Mouse (Mus musculus): ENCODE measurements at regions not wholly inside any gene's neighbourhood (a gene's known extent, or its start where the extent isn't known, plus 50 kb on each side); places are given as distances from the start of the nearest gene placed in this dataset.

GRCm38 (mm10) chr10:118720630-118721029, 149.4 kb downstream of the Dyrk2 start:
- WGBS: 94% methylated on average over 1 of the region's 1 CpGs
- no peak for TF ChIP-seq POLR2A (IDR thresholded peaks at IDR 0.05; ENCODE audit: control insufficient read depth, extremely low read depth, insufficient read depth, low read length, poor library complexity)
- TF ChIP-seq CTCF (IDR thresholded peaks at IDR 0.05; ENCODE audit: borderline replicate concordance, control insufficient read depth, extremely low read depth, insufficient read depth, low read length, poor library complexity): no peak
- no peaks in the 10 kb centered on the region for H3K27me3 ChIP-seq (ENCODE audit: control insufficient read depth, insufficient read depth, low read length)
- DNase-seq: no peak
- no peak overlapping the region for H3K27ac ChIP-seq (ENCODE audit: control insufficient read depth, insufficient read depth, low read length)
- no peak overlapping the region for H3K4me3 ChIP-seq (ENCODE audit: control insufficient read depth, insufficient read depth, low read length)
- no peaks in the 10 kb centered on the region for H3K4me1 ChIP-seq (replicated peaks; ENCODE audit: control insufficient read depth, insufficient read depth, low read length)
- H3K36me3 ChIP-seq (ENCODE audit: control insufficient read depth, insufficient read depth, low read length): no peaks in the 10 kb centered on the region

GRCm38 (mm10) chr10:118722132-118722551, 147.9 kb downstream of the Dyrk2 start:
- TF ChIP-seq POLR2A (IDR thresholded peaks at IDR 0.05; ENCODE audit: control insufficient read depth, extremely low read depth, insufficient read depth, low read length, poor library complexity) (no peak), CTCF (IDR thresholded peaks at IDR 0.05; ENCODE audit: borderline replicate concordance, control insufficient read depth, extremely low read depth, insufficient read depth, low read length, poor library complexity) (no peak)
- DNase-seq: no peak

DNA sequence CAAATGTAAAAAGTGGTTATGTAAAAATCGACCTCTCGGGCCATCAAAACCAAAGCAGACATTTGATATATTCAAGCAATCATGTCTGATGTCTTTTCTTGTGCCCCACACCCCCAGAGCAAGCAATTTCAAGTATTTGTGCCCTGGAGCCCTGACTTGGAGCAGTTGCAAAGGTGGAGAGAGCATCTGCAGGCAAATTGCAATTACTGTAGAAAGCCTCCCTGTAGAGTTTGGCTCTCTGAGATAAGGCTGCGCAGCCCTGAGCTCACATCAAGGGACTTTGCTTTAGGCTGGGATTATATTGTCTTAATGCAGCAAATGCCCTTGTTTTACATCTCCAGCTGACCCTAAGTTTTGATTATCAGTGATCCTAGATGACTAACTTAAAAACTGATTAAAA, 147.3 kb downstream of the Dyrk2 start:
- no peak overlapping the region for H3K4me3 ChIP-seq (ENCODE audit: control insufficient read depth, insufficient read depth, low read length)
- H3K4me1 ChIP-seq (replicated peaks; ENCODE audit: control insufficient read depth, insufficient read depth, low read length): no peaks in the 10 kb centered on the region
- no peaks in the 10 kb centered on the region for H3K36me3 ChIP-seq (ENCODE audit: control insufficient read depth, insufficient read depth, low read length)
- no peak for DNase-seq
- TF ChIP-seq POLR2A (IDR thresholded peaks at IDR 0.05; ENCODE audit: control insufficient read depth, extremely low read depth, insufficient read depth, low read length, poor library complexity): no peak
- no peak for TF ChIP-seq CTCF (IDR thresholded peaks at IDR 0.05; ENCODE audit: borderline replicate concordance, control insufficient read depth, extremely low read depth, insufficient read depth, low read length, poor library complexity)
- no peak overlapping the region for H3K27ac ChIP-seq (ENCODE audit: control insufficient read depth, insufficient read depth, low read length)
- H3K27me3 ChIP-seq (ENCODE audit: control insufficient read depth, insufficient read depth, low read length): no peaks in the 10 kb centered on the region
- 89% methylated on average over 3 of the region's 3 CpGs for WGBS

More at GRCm38 (mm10) chr10:118722132-118722551, 147.9 kb downstream of the Dyrk2 start:
- no peaks in the 10 kb centered on the region for H3K4me1 ChIP-seq (replicated peaks; ENCODE audit: control insufficient read depth, insufficient read depth, low read length)
- H3K4me3 ChIP-seq (ENCODE audit: control insufficient read depth, insufficient read depth, low read length): no peak overlapping the region
- H3K36me3 ChIP-seq (ENCODE audit: control insufficient read depth, insufficient read depth, low read length): no peaks in the 10 kb centered on the region
- no peaks in the 10 kb centered on the region for H3K27me3 ChIP-seq (ENCODE audit: control insufficient read depth, insufficient read depth, low read length)
- WGBS: 88% methylated on average over 5 of the region's 5 CpGs
- no peak overlapping the region for H3K27ac ChIP-seq (ENCODE audit: control insufficient read depth, insufficient read depth, low read length)

GRCm38 (mm10) chr10:118736093-118736492, 133.9 kb downstream of the Dyrk2 start:
- 92% methylated on average over 4 of the region's 4 CpGs for WGBS

DNA sequence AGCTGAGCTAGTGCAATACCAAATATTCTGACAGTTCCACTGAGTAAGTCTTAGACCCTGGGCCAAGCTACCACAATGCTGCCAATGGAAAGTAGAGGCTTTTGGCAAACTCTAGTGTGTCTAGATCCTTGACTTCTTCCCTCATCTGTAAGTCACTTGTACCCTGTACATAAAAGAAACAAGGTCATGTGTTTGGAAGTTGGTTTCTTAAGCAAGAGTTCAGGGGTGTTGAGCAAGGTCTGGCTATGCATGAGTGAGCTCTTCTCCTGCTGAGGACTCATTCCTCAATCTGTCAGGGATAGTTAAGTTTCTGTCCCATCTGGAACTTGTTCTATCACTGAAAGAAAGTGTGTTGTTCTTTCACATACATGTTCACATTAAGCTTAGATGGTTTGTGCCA, 132.9 kb downstream of the Dyrk2 start:
- Histone ChIP-seq H3K27me3 (ENCODE audit: control insufficient read depth, insufficient read depth, low read length) (no peaks in the 10 kb centered on the region), H3K4me3 (ENCODE audit: control insufficient read depth, insufficient read depth, low read length) (no peak overlapping the region), H3K27ac (ENCODE audit: control insufficient read depth, insufficient read depth, low read length) (no peak overlapping the region), H3K36me3 (ENCODE audit: control insufficient read depth, insufficient read depth, low read length) (no peaks in the 10 kb centered on the region), H3K4me1 (replicated peaks; ENCODE audit: control insufficient read depth, insufficient read depth, low read length) (no peaks in the 10 kb centered on the region)
- no peak for DNase-seq
- TF ChIP-seq POLR2A (IDR thresholded peaks at IDR 0.05; ENCODE audit: control insufficient read depth, extremely low read depth, insufficient read depth, low read length, poor library complexity) (no peak), CTCF (IDR thresholded peaks at IDR 0.05; ENCODE audit: borderline replicate concordance, control insufficient read depth, extremely low read depth, insufficient read depth, low read length, poor library complexity) (no peak)

More at GRCm38 (mm10) chr10:118736093-118736492, 133.9 kb downstream of the Dyrk2 start:
- Histone ChIP-seq H3K36me3 (ENCODE audit: control insufficient read depth, insufficient read depth, low read length) (no peaks in the 10 kb centered on the region), H3K27me3 (ENCODE audit: control insufficient read depth, insufficient read depth, low read length) (no peaks in the 10 kb centered on the region), H3K27ac (ENCODE audit: control insufficient read depth, insufficient read depth, low read length) (no peak overlapping the region), H3K4me1 (replicated peaks; ENCODE audit: control insufficient read depth, insufficient read depth, low read length) (no peaks in the 10 kb centered on the region), H3K4me3 (ENCODE audit: control insufficient read depth, insufficient read depth, low read length) (no peak overlapping the region)
- no peak for DNase-seq
- TF ChIP-seq CTCF (IDR thresholded peaks at IDR 0.05; ENCODE audit: borderline replicate concordance, control insufficient read depth, extremely low read depth, insufficient read depth, low read length, poor library complexity): no peak
- TF ChIP-seq POLR2A (IDR thresholded peaks at IDR 0.05; ENCODE audit: control insufficient read depth, extremely low read depth, insufficient read depth, low read length, poor library complexity): no peak

GRCm38 (mm10) chr10:118739849-118740481, 130.0 kb downstream of the Dyrk2 start:
- H3K4me3 ChIP-seq (ENCODE audit: control insufficient read depth, insufficient read depth, low read length): no peak overlapping the region
- DNase-seq: no peak
- H3K27me3 ChIP-seq (ENCODE audit: control insufficient read depth, insufficient read depth, low read length): no peaks in the 10 kb centered on the region
- no peaks in the 10 kb centered on the region for H3K36me3 ChIP-seq (ENCODE audit: control insufficient read depth, insufficient read depth, low read length)
- H3K4me1 ChIP-seq (replicated peaks; ENCODE audit: control insufficient read depth, insufficient read depth, low read length): no peaks in the 10 kb centered on the region
- H3K27ac ChIP-seq (ENCODE audit: control insufficient read depth, insufficient read depth, low read length): no peak overlapping the region
- no peak for TF ChIP-seq POLR2A (IDR thresholded peaks at IDR 0.05; ENCODE audit: control insufficient read depth, extremely low read depth, insufficient read depth, low read length, poor library complexity)
- no peak for TF ChIP-seq CTCF (IDR thresholded peaks at IDR 0.05; ENCODE audit: borderline replicate concordance, control insufficient read depth, extremely low read depth, insufficient read depth, low read length, poor library complexity)
- 91% methylated on average over 10 of the region's 10 CpGs for WGBS

GRCm38 (mm10) chr10:118743831-118744230, 126.2 kb downstream of the Dyrk2 start:
- DNase-seq: no peak
- 97% methylated on average over 9 of the region's 9 CpGs for WGBS
- no peaks in the 10 kb centered on the region for H3K36me3 ChIP-seq (ENCODE audit: control insufficient read depth, insufficient read depth, low read length)
- no peak overlapping the region for H3K4me3 ChIP-seq (ENCODE audit: control insufficient read depth, insufficient read depth, low read length)
- TF ChIP-seq POLR2A (IDR thresholded peaks at IDR 0.05; ENCODE audit: control insufficient read depth, extremely low read depth, insufficient read depth, low read length, poor library complexity) (no peak), CTCF (IDR thresholded peaks at IDR 0.05; ENCODE audit: borderline replicate concordance, control insufficient read depth, extremely low read depth, insufficient read depth, low read length, poor library complexity) (no peak)
- H3K27me3 ChIP-seq (ENCODE audit: control insufficient read depth, insufficient read depth, low read length): no peaks in the 10 kb centered on the region
- no peaks in the 10 kb centered on the region for H3K4me1 ChIP-seq (replicated peaks; ENCODE audit: control insufficient read depth, insufficient read depth, low read length)
- H3K27ac ChIP-seq (ENCODE audit: control insufficient read depth, insufficient read depth, low read length): no peak overlapping the region
